ENCODE assay signal across 7 mouse cellular contexts in the genomic region with DNA sequence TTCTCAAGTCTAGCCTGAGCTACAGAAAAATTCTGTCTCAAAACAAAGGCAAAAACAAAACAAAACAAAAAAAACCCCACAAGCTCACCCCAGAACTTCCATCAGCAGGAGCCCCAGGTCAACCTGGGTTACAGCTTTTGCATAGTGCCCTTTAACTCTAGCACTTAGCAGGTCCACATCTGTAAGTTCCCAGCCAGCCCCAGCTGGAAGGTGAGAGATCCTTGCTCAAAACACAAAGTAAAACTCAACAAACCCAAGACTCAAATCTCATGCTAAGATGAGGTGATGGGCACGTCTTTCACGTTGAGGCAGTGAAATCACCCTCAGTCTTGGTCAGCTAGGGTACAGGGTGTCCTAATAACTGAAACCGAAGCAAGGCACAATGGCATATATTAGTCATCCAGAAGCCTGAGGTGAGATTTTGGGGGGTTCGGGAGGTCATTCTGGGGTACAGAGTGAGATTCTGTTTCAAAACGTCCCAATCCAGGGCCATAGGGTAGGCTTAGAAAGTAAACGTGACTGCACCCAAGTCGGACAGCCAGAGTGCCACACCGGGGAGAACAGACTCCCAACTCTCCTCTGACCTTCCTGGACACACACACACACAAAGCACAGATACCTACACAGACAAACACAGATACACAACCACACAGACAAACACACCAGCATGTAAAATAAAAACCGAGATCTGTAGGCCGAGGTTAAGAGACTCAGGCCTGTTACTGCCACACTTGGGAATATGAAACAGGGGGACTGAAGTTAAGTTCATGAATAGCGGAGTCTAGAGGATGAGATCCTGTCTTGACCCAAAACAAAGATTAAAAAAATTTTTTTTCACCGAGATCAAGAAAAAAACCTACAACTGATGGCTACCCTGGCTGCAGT. TPM values are rescaled to one million over a fixed set of nuclear protein-coding genes. Genes with fewer than 3 reads are reported as not detected.
A peak's percentile ranks its signal among the peaks of the same experiment; 100 is the strongest.
DNase-seq lines count a peak whose midpoint lies in the region; ATAC-seq and TF ChIP-seq lines count a peak whose summit lies in the region.

No protein-coding gene starts in this region.

- ATAC-seq in forebrain, embryonic 13.5 days: no peak
- no peak for ATAC-seq in limb, embryonic 12.5 days (ENCODE audit: insufficient number of reproducible peaks, insufficient read depth, low FRiP score, low TSS enrichment, low read depth)
- no peak for ATAC-seq in stomach, embryonic 14.5 days (ENCODE audit: insufficient number of reproducible peaks, insufficient read depth, low FRiP score, low read depth)

- H3K4me2 ChIP-seq in forebrain, embryonic 13.5 days: peak overlapping the region; percentile 75
- peak overlapping the region; percentile 72 for H3K4me2 ChIP-seq in limb, embryonic 12.5 days
- H3K4me2 ChIP-seq in stomach, embryonic 14.5 days (replicated peaks; ENCODE audit: low read depth, low read length): peak overlapping the region; percentile 50

- DNase-seq in testis, postnatal 10 days (ENCODE audit: low spot score): no peak
- no peak for DNase-seq in adrenal gland, adult 2 months
- no peak for DNase-seq in MN1 (ENCODE audit: low spot score)

- peak overlapping the region; percentile 93 for H3K27ac ChIP-seq in testis, adult 2 months (ENCODE audit: control insufficient read depth, insufficient read depth, low read depth, low read length)
- H3K27ac ChIP-seq in forebrain, embryonic 13.5 days: peak overlapping the region; percentile 100
- H3K27ac ChIP-seq in limb, embryonic 12.5 days: peak overlapping the region; percentile 99
- peak overlapping the region; percentile 93 for H3K27ac ChIP-seq in stomach, embryonic 14.5 days (ENCODE audit: low read length)

- H3K4me3 ChIP-seq in testis, adult 2 months (ENCODE audit: control insufficient read depth, low read depth, low read length): peak overlapping the region; percentile 81
- H3K4me3 ChIP-seq in forebrain, embryonic 13.5 days: peak overlapping the region; percentile 94
- H3K4me3 ChIP-seq in limb, embryonic 12.5 days (replicated peaks): peak overlapping the region; percentile 99
- H3K4me3 ChIP-seq in stomach, embryonic 14.5 days (ENCODE audit: low read depth, low read length): peak overlapping the region; percentile 97

- H3K9ac ChIP-seq in forebrain, embryonic 13.5 days: peak overlapping the region; percentile 61
- H3K9ac ChIP-seq in limb, embryonic 12.5 days (replicated peaks): no peak overlapping the region
- H3K9ac ChIP-seq in stomach, embryonic 14.5 days (replicated peaks; ENCODE audit: low read depth, low read length): no peak overlapping the region; the same call in 1 of the 2 replicates

- no peaks in the 10 kb centered on the region for H3K36me3 ChIP-seq in testis, adult 2 months (ENCODE audit: control insufficient read depth, insufficient read depth, low read length)
- H3K36me3 ChIP-seq in forebrain, embryonic 13.5 days (ENCODE audit: poor library complexity, severe bottlenecking): peaks cover 7% of the 10 kb centered on the region; the same call in 1 of the 2 replicates
- peaks cover 8% of the 10 kb centered on the region for H3K36me3 ChIP-seq in limb, embryonic 12.5 days
- no peaks in the 10 kb centered on the region for H3K36me3 ChIP-seq in stomach, embryonic 14.5 days (ENCODE audit: control insufficient read depth, insufficient read depth, low read length)

- TF ChIP-seq POLR2A in testis, adult 2 months (IDR thresholded peaks at IDR 0.05; ENCODE audit: control insufficient read depth, low read depth, low read length): no peak

- peaks cover 38% of the 10 kb centered on the region for H3K4me1 ChIP-seq in testis, adult 2 months (ENCODE audit: control insufficient read depth, insufficient read depth, low read length)
- peaks cover 53% of the 10 kb centered on the region for H3K4me1 ChIP-seq in forebrain, embryonic 13.5 days
- peaks cover 61% of the 10 kb centered on the region for H3K4me1 ChIP-seq in limb, embryonic 12.5 days (replicated peaks)
- peaks cover 46% of the 10 kb centered on the region for H3K4me1 ChIP-seq in stomach, embryonic 14.5 days (ENCODE audit: control insufficient read depth, insufficient read depth, low read length)

- H3K9me3 ChIP-seq in forebrain, embryonic 13.5 days (replicated peaks): no peaks in the 10 kb centered on the region
- no peaks in the 10 kb centered on the region for H3K9me3 ChIP-seq in limb, embryonic 12.5 days
- no peaks in the 10 kb centered on the region for H3K9me3 ChIP-seq in stomach, embryonic 14.5 days (ENCODE audit: control insufficient read depth, low read depth, low read length)

- no peaks in the 10 kb centered on the region for H3K27me3 ChIP-seq in testis, adult 2 months (ENCODE audit: control insufficient read depth, insufficient read depth, low read length)
- H3K27me3 ChIP-seq in forebrain, embryonic 13.5 days: no peaks in the 10 kb centered on the region
- no peaks in the 10 kb centered on the region for H3K27me3 ChIP-seq in limb, embryonic 12.5 days
- H3K27me3 ChIP-seq in stomach, embryonic 14.5 days (ENCODE audit: control insufficient read depth, insufficient read depth, low read length): no peaks in the 10 kb centered on the region

- 69% methylated on average over 12 of the region's 12 CpGs for WGBS in forebrain, embryonic 13.5 days
- WGBS in limb, embryonic 12.5 days: 70% methylated on average over 12 of the region's 12 CpGs
- 57% methylated on average over 12 of the region's 12 CpGs for WGBS in stomach, embryonic 14.5 days

- no peak for TF ChIP-seq CTCF in testis, adult 2 months (IDR thresholded peaks at IDR 0.05; ENCODE audit: control insufficient read depth, insufficient read depth, insufficient replicate concordance, low read depth, low read length)

RNA-seq across cellular contexts. Expression of a gene that starts 1.1 kb away (rescaled TPM):
- 79.2 and 105 TPM in 2 replicates for polyA plus RNA-seq in testis, adult 2 months (2012; rRNA removed)
- polyA plus RNA-seq in forebrain, embryonic 13.5 days (2015; fragmentation: Nextera tagmentation; extraction: Ambion mirVana): 58.6 and 68.8 TPM in 2 replicates
- 117 and 121 TPM in 2 replicates for polyA plus RNA-seq in limb, embryonic 12.5 days (2016; fragmentation: Nextera tagmentation; extraction: Ambion mirVana)
- polyA plus RNA-seq in stomach, embryonic 14.5 days (2014; fragmentation: Nextera tagmentation; extraction: Ambion mirVana): 78.9 and 105 TPM in 2 replicates
- 100 to 1,000 TPM; 214 to 246 TPM for total RNA-seq in adrenal gland, adult 2 months (2021)
- 1,009 and 1,256 TPM in 2 replicates for polyA plus RNA-seq in adrenal gland, adult 2 months (2012; rRNA removed)

RNA-seq across cellular contexts. Expression of a gene that starts 5.6 kb away (rescaled TPM):
- 286 and 302 TPM in 2 replicates for polyA plus RNA-seq in testis, adult 2 months (2012; rRNA removed)
- polyA plus RNA-seq in forebrain, embryonic 13.5 days (2015; fragmentation: Nextera tagmentation; extraction: Ambion mirVana): 0.05 and 0.11 TPM in 2 replicates
- not detected in 2 replicates for polyA plus RNA-seq in limb, embryonic 12.5 days (2016; fragmentation: Nextera tagmentation; extraction: Ambion mirVana)
- polyA plus RNA-seq in stomach, embryonic 14.5 days (2014; fragmentation: Nextera tagmentation; extraction: Ambion mirVana): 0.06 and 0.10 TPM in 2 replicates
- under 1 TPM in 1 of 2 experiments, not detected in 1; 0.12 TPM for total RNA-seq in adrenal gland, adult 2 months (2021)
- polyA plus RNA-seq in adrenal gland, adult 2 months (2012; rRNA removed): 0.25 and 0.28 TPM in 2 replicates

RNA-seq across cellular contexts. Expression of a gene that starts 20.7 kb away (rescaled TPM):
- 0.86 and 0.91 TPM in 2 replicates for polyA plus RNA-seq in testis, adult 2 months (2012; rRNA removed)
- not detected in 2 replicates for polyA plus RNA-seq in forebrain, embryonic 13.5 days (2015; fragmentation: Nextera tagmentation; extraction: Ambion mirVana)
- polyA plus RNA-seq in limb, embryonic 12.5 days (2016; fragmentation: Nextera tagmentation; extraction: Ambion mirVana): not detected in 2 replicates
- polyA plus RNA-seq in stomach, embryonic 14.5 days (2014; fragmentation: Nextera tagmentation; extraction: Ambion mirVana): 0.51 and 0.63 TPM in 2 replicates
- total RNA-seq in adrenal gland, adult 2 months (2021): under 1 TPM in 1 of 2 experiments, not detected in 1; 0.69 TPM
- 0.51 and 0.97 TPM in 2 replicates for polyA plus RNA-seq in adrenal gland, adult 2 months (2012; rRNA removed)

RNA-seq across cellular contexts. Expression of a gene that starts 24.6 kb away (rescaled TPM):
- 148 and 168 TPM in 2 replicates for polyA plus RNA-seq in testis, adult 2 months (2012; rRNA removed)
- 238 and 239 TPM in 2 replicates for polyA plus RNA-seq in forebrain, embryonic 13.5 days (2015; fragmentation: Nextera tagmentation; extraction: Ambion mirVana)
- 335 and 339 TPM in 2 replicates for polyA plus RNA-seq in limb, embryonic 12.5 days (2016; fragmentation: Nextera tagmentation; extraction: Ambion mirVana)
- 234 and 244 TPM in 2 replicates for polyA plus RNA-seq in stomach, embryonic 14.5 days (2014; fragmentation: Nextera tagmentation; extraction: Ambion mirVana)
- 10 to 100 TPM; 65.2 to 88.5 TPM for total RNA-seq in adrenal gland, adult 2 months (2021)
- 81.3 and 112 TPM in 2 replicates for polyA plus RNA-seq in adrenal gland, adult 2 months (2012; rRNA removed)

RNA-seq across cellular contexts. Expression of a gene that starts 25.9 kb away (rescaled TPM):
- 1.1 TPM in 2 replicates for polyA plus RNA-seq in testis, adult 2 months (2012; rRNA removed)
- 0.10 TPM in 1 of 2 replicates, not detected in the other for polyA plus RNA-seq in forebrain, embryonic 13.5 days (2015; fragmentation: Nextera tagmentation; extraction: Ambion mirVana)
- polyA plus RNA-seq in limb, embryonic 12.5 days (2016; fragmentation: Nextera tagmentation; extraction: Ambion mirVana): 0.24 and 0.33 TPM in 2 replicates
- polyA plus RNA-seq in stomach, embryonic 14.5 days (2014; fragmentation: Nextera tagmentation; extraction: Ambion mirVana): 0.29 and 0.32 TPM in 2 replicates
- total RNA-seq in adrenal gland, adult 2 months (2021): 1 to 10 TPM in 1 of 2 experiments, under 1 TPM in 1; 0.76 to 1.0 TPM
- 2.9 and 3.3 TPM in 2 replicates for polyA plus RNA-seq in adrenal gland, adult 2 months (2012; rRNA removed)

Comparison
In these comparisons a context has a peak if more than half of its experiments do, and no peak if none do; other contexts are left out.
1. RNA of a gene that starts 5.6 kb away (polyA plus RNA-seq): 286 to 302 TPM in testis, adult 2 months; 0.25 to 0.28 TPM in adrenal gland, adult 2 months, 0.06 to 0.10 TPM in stomach, embryonic 14.5 days, 0.05 to 0.11 TPM in forebrain, embryonic 13.5 days and not detected in limb, embryonic 12.5 days; every median in the first group is over 100 times any median in the second.
2. Peak in every context shown above with its lines, with median percentiles within 50 percentile points of each other: H3K27ac ChIP-seq, H3K4me3 ChIP-seq and H3K4me2 ChIP-seq.